Mouse (Mus musculus): ENCODE data around the gene Smarcc2.

Gene Smarcc2

GRCm38 (mm10) chr10:128494667-128495245, 35.7 kb downstream of the Smarcc2 start:
- no peak for DNase-seq

GRCm38 (mm10) chr10:128495270-128495669, 36.2 kb downstream of the Smarcc2 start:
- DNase-seq: no peak

GRCm38 (mm10) chr10:128495903-128496302, 36.9 kb downstream of the Smarcc2 start:
- DNase-seq: no peak

GRCm38 (mm10) chr10:128496509-128497077, 37.5 kb downstream of the Smarcc2 start:
- no peak for DNase-seq

GRCm38 (mm10) chr10:128497134-128497737, 38.2 kb downstream of the Smarcc2 start:
- DNase-seq: no peak

GRCm38 (mm10) chr10:128498590-128498989, 39.5 kb downstream of the Smarcc2 start, which contains the start of gene Myl6b:
Gene Myl6b (minus strand): TSS chr10:128498685.
- peak; percentile 97 for DNase-seq

- peak; percentile 77 for DNase-seq
Observed at GRCm38 (mm10) chr10:128499116-128499671, 40.1 kb downstream of the Smarcc2 start.

- no peak for DNase-seq
Observed at GRCm38 (mm10) chr10:128502341-128502740, 43.3 kb downstream of the Smarcc2 start.

GRCm38 (mm10) chr10:128503532-128503931, 44.5 kb downstream of the Smarcc2 start:
- no peak for DNase-seq

GRCm38 (mm10) chr10:128504012-128504411, 45.0 kb downstream of the Smarcc2 start:
- DNase-seq: no peak

GRCm38 (mm10) chr10:128504641-128505370, 45.8 kb downstream of the Smarcc2 start:
- DNase-seq: no peak

- peak; percentile 52 for DNase-seq
Observed at GRCm38 (mm10) chr10:128505371-128505667, 46.3 kb downstream of the Smarcc2 start.

GRCm38 (mm10) chr10:128505974-128506373, 46.9 kb downstream of the Smarcc2 start:
- DNase-seq: no peak

- DNase-seq: peak; percentile 2
Observed at GRCm38 (mm10) chr10:128508260-128508659, 49.2 kb downstream of the Smarcc2 start.

- DNase-seq: peak; percentile 4
Observed at GRCm38 (mm10) chr10:128509203-128509602, 50.2 kb downstream of the Smarcc2 start.

- peak; percentile 19 for DNase-seq
Observed at GRCm38 (mm10) chr10:128509831-128510230, 50.8 kb downstream of the Smarcc2 start.

- peak; percentile 6 for DNase-seq
Observed at GRCm38 (mm10) chr10:128510301-128510700, 51.3 kb downstream of the Smarcc2 start.

GRCm38 (mm10) chr10:128511189-128511588, 52.1 kb downstream of the Smarcc2 start:
- peak; percentile 5 for DNase-seq

GRCm38 (mm10) chr10:128511761-128512160, 52.7 kb downstream of the Smarcc2 start:
- DNase-seq: peak; percentile 2

GRCm38 (mm10) chr10:128515044-128515443, 56.0 kb downstream of the Smarcc2 start:
- DNase-seq: no peak

GRCm38 (mm10) chr10:128516029-128516428, 57.0 kb downstream of the Smarcc2 start:
- no peak for DNase-seq

- DNase-seq: no peak
Observed at GRCm38 (mm10) chr10:128516677-128517076, 57.6 kb downstream of the Smarcc2 start.

GRCm38 (mm10) chr10:128518833-128519232, 59.8 kb downstream of the Smarcc2 start:
- peak; percentile 67 for DNase-seq

Data from kidney, postnatal 10 days (tissue).